Mouse (Mus musculus) liver, embryonic 16.5 days (tissue): ENCODE results near the gene Sp6. TPM values are rescaled to one million over a fixed set of nuclear protein-coding genes. Genes with fewer than 3 reads are reported as not detected.

Source experiments
- ATAC-seq: fragments of 200-750 bp; cut with Nextera tagmentation; 2 replicates; pipeline ENCODE4 v1.8.0; 2017; ENCODE audit warnings: low read depth, mild to moderate bottlenecking, moderate number of reproducible peaks, moderate library complexity
- H3K27ac ChIP-seq: fragments of 300-500 bp; sonication (generic); 2 replicates; pipeline ENCODE4 v1.5.1; 2014; ENCODE audit warnings: mild to moderate bottlenecking, low read length
- H3K27me3 ChIP-seq: fragments of 300-500 bp; sonication (generic); 2 replicates; pipeline ENCODE4 v1.6.1; 2014; ENCODE audit warnings: low read depth, low read length, mixed read lengths; ENCODE audit not compliant: control insufficient read depth, insufficient read depth
- H3K36me3 ChIP-seq: fragments of 300-500 bp; sonication (generic); 2 replicates; pipeline ENCODE4 v1.6.1; 2014; ENCODE audit warnings: mild to moderate bottlenecking; ENCODE audit not compliant: control insufficient read depth, insufficient read depth
- H3K4me1 ChIP-seq: fragments of 300-500 bp; sonication (generic); 2 replicates; pipeline ENCODE4 v1.6.1; 2014; ENCODE audit warnings: low read depth, low read length, mixed read lengths; ENCODE audit not compliant: control insufficient read depth
- H3K4me2 ChIP-seq: fragments of 300-500 bp; sonication (generic); 2 replicates; pipeline ENCODE4 v1.6.1; 2014; ENCODE audit warnings: low read depth, low read length, mixed read lengths
- H3K4me3 ChIP-seq: fragments of 300-500 bp; sonication (generic); 2 replicates; pipeline ENCODE4 v1.5.1; 2014; ENCODE audit warnings: low read depth, mild to moderate bottlenecking, low read length
- H3K9ac ChIP-seq: fragments of 300-500 bp; sonication (generic); 2 replicates; pipeline ENCODE4 v1.6.1; 2014; ENCODE audit warnings: low read depth, low read length
- H3K9me3 ChIP-seq: fragments of 300-500 bp; sonication (generic); replicated peaks from 2 replicates; pipeline ENCODE4 v1.6.1; 2016; ENCODE audit warnings: low read length; ENCODE audit not compliant: control insufficient read depth
- WGBS: fragments of 180-500 bp; shearing (Covaris S2); extraction: QIAGEN DNeasy Blood & Tissue Kit; methylation state at CpG from one replicate; pipeline ENCODE4 v1.1.7; 2014; ENCODE audit not compliant: insufficient replicate concordance; 5-methylcytosine and 5-hydroxymethylcytosine counted together
- polyA plus RNA-seq: library from polyadenylated mRNA; unstranded; fragments of >200 nt; fragmentation: Nextera tagmentation; extraction: Ambion mirVana; gene quantifications from 2 replicates; pipeline ENCODE4 v1.2.1, GENCODE M21; 2015

The Sp6 gene
- polyA plus RNA-seq, 1 experiment from 2014 or later: not detected

DNA sequence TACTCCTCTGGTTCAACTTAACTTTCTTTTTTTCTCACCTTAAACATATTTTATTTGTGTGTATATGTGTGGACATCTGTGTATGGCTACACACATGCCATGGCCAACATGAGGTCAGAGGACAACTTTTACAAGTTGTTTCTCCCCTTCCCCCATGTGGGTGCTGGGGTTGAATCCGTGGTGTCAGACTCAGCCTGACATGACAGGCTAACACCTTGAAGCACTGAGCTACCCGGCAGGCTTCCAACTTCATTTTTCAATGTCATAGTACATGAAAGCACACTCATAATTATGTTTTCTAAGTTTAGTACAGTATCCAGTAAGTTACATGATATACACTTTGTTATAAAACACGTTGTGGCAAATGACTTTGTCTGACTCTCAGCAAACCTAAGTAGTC, 42.9 kb upstream of the Sp6 start:
- H3K27ac ChIP-seq: peak overlapping the region; percentile 87
- H3K4me3 ChIP-seq: no peak overlapping the region
- WGBS: 70% methylated on average over 3 of the region's 3 CpGs
- no peaks in the 10 kb centered on the region for H3K27me3 ChIP-seq
- H3K36me3 ChIP-seq: no peaks in the 10 kb centered on the region
- peaks cover 59% of the 10 kb centered on the region for H3K4me1 ChIP-seq
- no peak for ATAC-seq
- no peaks in the 10 kb centered on the region for H3K9me3 ChIP-seq
- H3K4me2 ChIP-seq: no peak overlapping the region
- H3K9ac ChIP-seq: peak overlapping the region; percentile 39; the same call in 1 of the 2 replicates

DNA sequence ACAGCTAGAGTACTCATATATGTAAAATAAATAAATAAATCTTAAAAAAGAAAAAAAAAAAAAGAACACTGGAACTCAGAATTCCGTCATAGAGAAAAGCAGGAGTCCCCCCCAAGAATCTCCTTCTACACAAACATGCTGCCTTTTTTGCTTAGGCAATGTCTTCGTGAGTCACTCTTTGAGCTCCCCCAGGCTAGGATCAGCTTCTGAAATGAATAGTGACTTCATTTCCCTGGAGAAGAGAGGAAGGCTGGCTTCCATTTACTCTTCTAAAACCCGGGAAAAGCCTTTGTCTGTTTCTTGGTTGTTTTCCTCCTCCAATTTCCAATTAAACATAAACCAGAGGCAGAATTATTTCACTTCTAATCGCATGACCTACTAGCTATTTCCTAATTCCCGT, 40.3 kb upstream of the Sp6 start:
- ATAC-seq: no peak
- 83% methylated on average over 5 of the region's 5 CpGs for WGBS
- H3K9me3 ChIP-seq: no peaks in the 10 kb centered on the region
- no peak overlapping the region for H3K27ac ChIP-seq
- no peak overlapping the region for H3K4me3 ChIP-seq
- H3K4me1 ChIP-seq: peaks cover 53% of the 10 kb centered on the region
- no peaks in the 10 kb centered on the region for H3K36me3 ChIP-seq
- H3K4me2 ChIP-seq: no peak overlapping the region
- no peak overlapping the region for H3K9ac ChIP-seq
- no peaks in the 10 kb centered on the region for H3K27me3 ChIP-seq

DNA sequence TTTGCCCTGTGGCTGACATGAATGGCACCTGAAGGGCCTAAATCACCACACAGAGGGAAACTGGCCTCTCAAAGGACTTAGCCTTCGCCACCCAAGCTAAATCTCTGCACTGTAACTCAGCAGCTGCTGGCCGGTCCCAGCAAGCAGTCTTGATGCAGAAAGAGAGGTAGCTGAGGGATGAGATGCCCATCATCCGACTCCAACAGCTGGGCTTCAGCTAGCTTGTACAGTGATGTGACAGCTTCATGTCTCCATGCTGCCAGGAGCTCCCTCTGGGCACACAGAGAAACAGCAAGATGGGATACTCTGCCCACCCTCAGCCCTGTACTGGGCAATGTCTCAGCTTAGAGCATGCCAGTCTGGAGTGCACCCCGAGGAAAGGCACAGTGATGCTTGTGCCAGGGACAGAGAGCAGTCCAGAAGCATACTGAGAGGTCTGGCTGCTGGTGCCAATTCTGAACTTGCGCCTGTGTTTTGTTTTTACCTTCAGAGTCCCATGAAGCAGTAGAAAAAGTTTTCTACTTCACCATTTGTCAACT, 39.7 kb upstream of the Sp6 start:
- Histone ChIP-seq H3K4me1 (peaks cover 50% of the 10 kb centered on the region), H3K9me3 (no peaks in the 10 kb centered on the region), H3K9ac (no peak overlapping the region), H3K4me2 (no peak overlapping the region), H3K27me3 (no peaks in the 10 kb centered on the region), H3K36me3 (no peaks in the 10 kb centered on the region), H3K4me3 (no peak overlapping the region), H3K27ac (peak overlapping the region; percentile 50; the same call in 1 of the 2 replicates)
- no peak for ATAC-seq
- 88% methylated on average over 5 of the region's 5 CpGs for WGBS

DNA sequence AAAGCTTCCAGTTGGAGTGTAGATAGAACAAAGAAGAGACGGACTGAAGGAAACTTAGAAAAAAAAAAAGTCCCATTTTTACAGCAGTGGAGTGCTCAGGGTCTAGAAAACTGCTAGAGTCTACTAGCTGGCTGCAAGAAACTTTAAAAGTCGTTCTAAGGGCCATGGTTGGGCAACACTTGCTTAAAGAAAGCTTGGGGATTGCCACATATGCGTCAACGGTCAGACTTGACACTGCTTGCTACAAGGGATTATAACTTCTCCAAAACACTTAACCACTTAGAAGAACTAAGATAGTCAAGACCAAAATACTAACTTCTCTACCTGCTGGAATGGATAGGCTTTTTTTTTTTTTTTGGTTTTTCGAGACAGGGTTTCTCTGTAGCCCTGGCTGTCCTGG, 38.4 kb upstream of the Sp6 start:
- no peaks in the 10 kb centered on the region for H3K36me3 ChIP-seq
- WGBS: 57% methylated on average over 5 of the region's 5 CpGs
- no peaks in the 10 kb centered on the region for H3K9me3 ChIP-seq
- 0 out of 2 replicates have a peak overlapping the region, but pooled peaks have one; percentile 73 for H3K4me2 ChIP-seq
- H3K27me3 ChIP-seq: no peaks in the 10 kb centered on the region
- H3K4me1 ChIP-seq: peaks cover 48% of the 10 kb centered on the region
- H3K27ac ChIP-seq: peak overlapping the region; percentile 94
- no peak overlapping the region for H3K9ac ChIP-seq
- H3K4me3 ChIP-seq: no peak overlapping the region
- no peak for ATAC-seq

DNA sequence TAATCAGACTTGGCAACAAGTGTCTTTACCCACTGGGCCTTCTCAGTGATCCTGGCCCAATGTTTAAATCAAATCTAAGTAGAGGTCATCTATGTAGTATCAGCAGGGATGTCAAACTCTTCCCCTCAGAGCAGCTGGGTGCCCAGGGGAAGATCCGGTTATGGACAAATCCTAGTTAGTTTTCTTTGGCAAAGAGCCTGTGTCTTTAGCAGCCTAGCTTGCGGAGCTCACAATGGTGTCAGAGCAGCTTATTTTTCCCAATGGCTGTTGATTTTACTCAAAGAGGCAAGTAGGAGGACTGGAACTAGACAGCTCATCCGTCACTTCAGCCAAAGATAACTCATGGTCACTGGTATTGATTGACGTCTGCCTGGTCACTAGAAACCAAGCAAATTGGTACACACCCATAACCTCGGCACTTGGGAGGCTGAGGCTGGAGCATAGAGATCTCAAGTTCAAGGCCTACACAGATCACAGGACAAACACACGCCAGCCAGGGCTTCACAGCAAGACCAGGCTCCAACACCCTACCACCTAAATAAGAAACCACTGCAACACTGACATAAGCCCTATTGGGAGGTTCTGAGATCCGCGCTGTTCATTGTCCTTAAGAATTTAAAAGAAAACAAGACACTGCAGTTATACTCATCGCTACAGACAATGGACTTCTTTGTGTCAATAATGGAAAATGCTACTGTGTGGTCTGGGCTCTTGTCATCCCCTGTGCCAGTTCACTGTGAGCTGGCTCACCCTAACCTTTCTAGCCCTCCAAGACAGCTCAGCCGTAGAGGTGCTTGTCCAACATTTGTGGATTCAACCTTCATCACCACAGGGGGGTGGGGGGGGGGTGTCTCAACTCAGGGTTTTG, 37.4 kb upstream of the Sp6 start:
- H3K27me3 ChIP-seq: no peaks in the 10 kb centered on the region
- peak overlapping the region; percentile 73 for H3K4me2 ChIP-seq
- H3K4me3 ChIP-seq: peak overlapping the region; percentile 91
- 69% methylated on average over 10 of the region's 10 CpGs for WGBS
- peak overlapping the region; percentile 94 for H3K27ac ChIP-seq
- H3K36me3 ChIP-seq: no peaks in the 10 kb centered on the region
- peak overlapping the region; percentile 96 for H3K9ac ChIP-seq
- peaks cover 42% of the 10 kb centered on the region for H3K4me1 ChIP-seq
- ATAC-seq: no peak
- no peaks in the 10 kb centered on the region for H3K9me3 ChIP-seq

DNA sequence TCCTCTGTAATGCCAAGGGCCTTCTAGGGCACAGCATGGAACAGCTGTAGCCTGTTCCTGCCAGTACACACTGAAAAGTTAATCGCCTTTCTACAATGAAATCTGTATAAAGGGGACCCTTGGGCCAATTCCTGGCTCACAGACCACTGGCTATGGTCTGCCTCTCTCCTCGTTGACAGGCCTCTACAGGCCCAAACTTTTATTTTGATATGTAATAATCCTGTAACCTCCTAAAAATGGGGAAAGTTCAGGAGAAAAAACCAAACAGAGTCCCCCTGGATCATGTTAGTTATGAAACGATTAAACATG, 36.9 kb upstream of the Sp6 start:
- Histone ChIP-seq H3K4me3 (peak overlapping the region; percentile 91), H3K4me2 (peak overlapping the region; percentile 73), H3K27me3 (no peaks in the 10 kb centered on the region), H3K9ac (peak overlapping the region; percentile 96), H3K9me3 (no peaks in the 10 kb centered on the region), H3K36me3 (no peaks in the 10 kb centered on the region), H3K27ac (peak overlapping the region; percentile 94), H3K4me1 (peaks cover 36% of the 10 kb centered on the region)
- WGBS: 35% methylated on average over 3 of the region's 3 CpGs
- ATAC-seq: no peak

DNA sequence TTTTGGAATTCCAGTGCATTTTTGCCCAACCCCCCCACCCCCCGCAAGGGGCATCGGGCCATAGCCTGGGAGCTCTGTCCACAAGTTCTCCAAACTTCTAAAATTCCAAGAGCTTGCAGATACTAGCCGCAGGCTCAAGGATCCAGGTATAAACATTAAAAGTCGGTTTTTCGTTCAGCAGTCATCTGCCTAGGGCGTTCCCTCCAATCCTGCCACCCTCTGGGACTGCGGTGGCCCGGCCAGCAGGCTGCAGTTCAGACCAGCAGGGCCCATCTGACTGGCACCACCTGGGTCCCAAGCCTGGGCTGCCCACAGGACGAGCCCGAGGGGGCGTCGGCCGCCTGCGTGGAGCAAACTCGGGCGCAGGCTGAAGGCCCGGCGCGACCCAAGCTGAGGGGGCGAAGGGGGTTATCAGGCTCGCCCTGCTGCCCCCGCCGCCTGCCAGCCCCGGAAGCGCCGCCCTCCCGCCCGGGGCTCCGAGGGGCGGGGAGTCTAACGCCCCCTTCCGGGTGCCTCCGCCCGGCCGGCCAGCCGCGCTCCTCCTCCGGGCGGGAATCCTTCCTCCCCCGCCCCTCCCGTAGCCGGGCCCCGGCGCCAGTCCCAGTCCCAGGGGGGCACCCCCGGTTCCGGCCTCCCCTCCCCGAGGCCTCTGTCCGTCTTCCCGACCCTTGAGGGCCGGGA, 36.1 kb upstream of the Sp6 start:
- peak; percentile 65 for ATAC-seq
- Histone ChIP-seq H3K4me3 (peak overlapping the region; percentile 91), H3K9ac (peak overlapping the region; percentile 96), H3K27ac (peak overlapping the region; percentile 94), H3K4me2 (peak overlapping the region; percentile 73), H3K9me3 (no peaks in the 10 kb centered on the region), H3K4me1 (peaks cover 32% of the 10 kb centered on the region), H3K27me3 (no peaks in the 10 kb centered on the region), H3K36me3 (no peaks in the 10 kb centered on the region)
- WGBS: under 1% methylated on average over 50 of the region's 50 CpGs

DNA sequence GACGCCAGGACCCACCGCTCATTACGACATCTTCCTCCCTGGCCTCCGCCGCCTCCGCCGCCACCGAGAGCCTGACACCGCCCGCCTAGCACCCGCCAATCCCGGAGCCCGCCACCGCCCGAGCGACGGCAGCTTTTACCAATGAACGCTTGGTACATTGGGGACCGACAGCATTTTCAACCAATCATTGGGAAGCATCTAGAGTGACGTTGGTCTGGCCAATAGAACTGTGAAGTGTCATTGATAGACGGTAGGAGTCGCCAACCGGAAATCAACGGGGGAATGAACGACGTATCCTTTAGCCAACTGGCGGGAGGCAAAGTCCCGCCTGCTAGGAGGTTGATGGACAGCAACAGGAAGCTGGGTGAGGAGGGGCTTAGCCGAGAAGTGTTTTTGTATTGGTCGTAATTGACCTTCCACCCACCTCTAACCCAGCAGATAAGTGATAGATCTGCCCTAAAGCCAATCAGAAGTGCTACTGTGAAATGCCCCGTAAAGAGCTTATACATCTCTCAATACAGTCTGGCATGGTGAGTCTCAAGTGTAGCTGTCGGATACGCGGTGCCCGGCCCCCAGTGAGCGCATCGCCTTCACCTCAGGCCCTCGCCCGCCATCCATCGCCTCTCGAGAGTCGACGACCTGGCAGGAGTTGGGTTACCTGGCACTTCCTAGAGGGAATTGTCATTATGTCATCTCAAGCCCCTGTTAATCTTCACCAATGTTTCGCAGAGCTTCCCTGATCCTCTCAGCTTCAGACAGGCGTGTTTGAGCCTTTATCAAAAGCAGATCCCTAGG, 35.4 kb upstream of the Sp6 start:
- H3K4me2 ChIP-seq: peak overlapping the region; percentile 95
- peak; percentile 90 for ATAC-seq
- H3K4me1 ChIP-seq: peaks cover 32% of the 10 kb centered on the region
- H3K36me3 ChIP-seq: no peaks in the 10 kb centered on the region
- H3K27ac ChIP-seq: peak overlapping the region; percentile 97
- under 1% methylated on average over 45 of the region's 45 CpGs for WGBS
- peak overlapping the region; percentile 91 for H3K4me3 ChIP-seq
- no peaks in the 10 kb centered on the region for H3K9me3 ChIP-seq
- peak overlapping the region; percentile 96 for H3K9ac ChIP-seq
- no peaks in the 10 kb centered on the region for H3K27me3 ChIP-seq
